Mouse (Mus musculus): ENCODE results near the gene Gpr183.

DNA sequence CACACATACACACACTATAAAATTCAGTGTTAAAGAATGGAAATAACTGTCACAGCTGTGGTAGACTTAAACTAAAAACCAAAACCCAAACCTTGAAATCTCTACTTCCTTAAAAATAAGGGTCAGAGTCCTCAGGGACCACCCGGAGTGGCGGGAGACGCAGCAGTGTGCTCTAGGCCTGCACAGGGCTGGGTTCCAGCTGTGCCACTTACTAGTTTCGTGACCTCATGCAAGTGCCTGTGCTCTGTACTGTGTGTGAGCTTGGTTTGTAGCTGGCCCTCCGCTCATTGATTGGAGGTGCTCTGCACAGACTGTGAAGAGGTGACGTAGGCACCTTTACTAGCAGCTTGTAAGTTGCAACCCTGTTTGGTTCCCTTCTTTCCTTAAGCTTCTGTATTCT lies 55.1 kb downstream of the Gpr183 start:
- TF ChIP-seq MAX (IDR thresholded peaks at IDR 0.05) (no peak), CTCF (IDR thresholded peaks at IDR 0.05; ENCODE audit: control insufficient read depth, insufficient read depth, insufficient read length) (no peak), MYOD1 (IDR thresholded peaks at IDR 0.05; ENCODE audit: control insufficient read depth, insufficient read length, low read depth) (no peak), CEBPB (IDR thresholded peaks at IDR 0.05; ENCODE audit: low read depth) (no peak), USF1 (IDR thresholded peaks at IDR 0.05; ENCODE audit: low read depth) (no peak), MYOG (IDR thresholded peaks at IDR 0.05; ENCODE audit: control insufficient read depth, extremely low read depth, insufficient read length) (no peak)

Measured in C2C12 (cell line).